Mouse (Mus musculus) granulocyte monocyte progenitor cell, adult 5-6 weeks (primary cell): ENCODE results near the gene Zfp942. TPM values are rescaled to one million over a fixed set of nuclear protein-coding genes. Genes with fewer than 3 reads are reported as not detected.

Experiments
- ATAC-seq: replicated peaks from 2 replicates; pipeline ENCODE4 v1.8.0; 2016; ENCODE audit warnings: mild to moderate bottlenecking, moderate TSS enrichment, inconsistent platforms; ENCODE audit not compliant: poor library complexity, severe bottlenecking
- total RNA-seq, 2 experiments: library from RNA; stranded (forward) in 1 of 2; stranded (reverse) in 1 of 2; fragments of 200-712, 200-1000 nt in 1 of 2; fragments of >200 nt in 1 of 2; fragmentation: Nextera tagmentation in 1 of 2; gene quantifications; 2 replicates each; pipeline ENCODE4 v1.2.3; 2014 to 2017

The Zfp942 gene
- total RNA-seq (2014; fragmentation: Nextera tagmentation) (16.2 and 19.9 TPM in 2 replicates), total RNA-seq (2017) (18.6 and 19.0 TPM in 2 replicates)

- ATAC-seq, result peak; percentile 95
Observed at GRCm38 (mm10) chr17:21962107-21962907, at the start of gene Zfp942, which contains the start of gene Zfp943. TSS of gene Zfp942 (minus strand) at chr17:21962464. TSS of gene Zfp943 (plus strand) at chr17:21962552.

GRCm38 (mm10) chr17:21963302-21963701, 1.0 kb upstream of the Zfp942 start:
- ATAC-seq, result no peak

DNA sequence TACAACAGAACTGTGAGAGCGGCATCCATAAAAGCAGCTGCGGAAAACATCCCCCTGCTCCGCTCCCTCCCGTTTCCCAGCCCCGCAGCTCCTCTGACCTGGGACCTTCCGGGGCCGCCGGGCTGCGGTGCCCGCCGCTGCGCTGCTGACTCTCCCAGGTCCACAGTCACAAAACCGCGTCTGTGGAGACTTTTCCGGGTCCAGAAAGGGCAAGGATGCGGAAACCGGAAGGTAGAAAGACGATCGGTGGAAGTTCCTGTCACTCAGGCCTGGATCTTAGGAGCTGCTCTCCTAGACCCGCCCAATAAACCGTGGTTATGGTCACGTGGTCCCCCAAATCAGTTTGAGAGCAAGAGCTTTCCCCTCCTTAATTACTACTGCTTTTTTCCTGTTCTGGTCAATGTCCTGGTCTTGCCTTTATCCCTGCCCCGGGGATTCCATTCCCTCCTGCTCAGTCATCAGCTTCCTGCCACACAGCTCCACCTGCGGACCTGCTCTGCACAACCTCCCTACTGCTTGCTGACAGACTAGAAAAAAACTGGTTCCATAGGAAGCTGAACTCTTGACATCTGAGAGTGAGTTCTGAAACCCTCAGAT, 52.7 kb downstream of the Zfp942 start, which contains the start of gene Zfp995:
Zfp995 (minus strand) TSS at position 471 of the 597 bp plus-strand sequence.
- peak; percentile 100 for ATAC-seq

DNA sequence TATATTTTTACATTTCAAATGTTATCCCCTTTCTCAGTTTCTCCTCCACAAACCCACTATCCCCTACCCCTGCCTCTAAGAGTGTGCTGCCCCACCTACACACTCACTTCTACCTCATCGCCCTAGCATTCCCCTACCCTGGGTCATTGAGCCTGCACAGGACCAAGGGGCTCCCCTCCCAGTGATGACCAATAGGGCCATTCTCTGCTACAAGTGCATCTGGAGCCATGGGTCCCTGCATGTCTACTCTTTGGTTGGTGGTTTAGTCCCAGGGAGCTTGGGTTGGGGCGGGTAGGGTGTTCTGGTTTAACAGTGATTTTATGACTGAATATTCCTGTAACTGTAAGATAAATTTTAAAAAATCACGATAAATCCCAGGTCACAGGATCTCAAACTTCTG, 53.2 kb downstream of the Zfp942 start:
- ATAC-seq, result 0 out of 2 replicates have a peak, but pooled peaks have one; percentile 3

Other genes starting within 250 kb of the Zfp942 start
- 2.3 and 5.6 TPM in 2 replicates for gene Zfp229, start 231.7 kb downstream of the Zfp942 start, total RNA-seq (2014; fragmentation: Nextera tagmentation)
- gene Zfp229, start 231.7 kb downstream of the Zfp942 start, total RNA-seq (2017), result 5.2 and 5.6 TPM in 2 replicates
- 3.0 and 5.5 TPM in 2 replicates for gene Zfp820, start 116.7 kb downstream of the Zfp942 start, total RNA-seq (2014; fragmentation: Nextera tagmentation)
- 2.6 and 5.2 TPM in 2 replicates for gene Zfp820, start 116.7 kb downstream of the Zfp942 start, total RNA-seq (2017)
- gene Zfp995, start 52.5 kb downstream of the Zfp942 start, total RNA-seq (2014; fragmentation: Nextera tagmentation), result 5.4 and 13.7 TPM in 2 replicates
- gene Zfp995, start 52.5 kb downstream of the Zfp942 start, total RNA-seq (2017), result 7.9 and 9.1 TPM in 2 replicates
- gene Zfp943, start 88 bp upstream of the Zfp942 start, total RNA-seq (2014; fragmentation: Nextera tagmentation), result 8.4 and 10.9 TPM in 2 replicates
- 16.5 and 18.7 TPM in 2 replicates for gene Zfp943, start 88 bp upstream of the Zfp942 start, total RNA-seq (2017)
- gene Zfp947, start 203.7 kb upstream of the Zfp942 start, total RNA-seq (2014; fragmentation: Nextera tagmentation), result 3.7 and 4.5 TPM in 2 replicates
- 3.4 and 4.9 TPM in 2 replicates for gene Zfp947, start 203.7 kb upstream of the Zfp942 start, total RNA-seq (2017)